Mouse (Mus musculus) retina, embryonic 14.5 days (tissue): ENCODE results near the gene Cs.

ENCODE experiments used
- DNase-seq: peaks from one replicate; pipeline ENCODE4 v3.0.0-alpha.2; 2015; ENCODE audit warnings: low spot score

The Cs gene

GRCm38 (mm10) chr10:128409692-128410559, 72.4 kb downstream of the Cs start:
- DNase-seq = peak; percentile 98

GRCm38 (mm10) chr10:128410560-128410845, 73.0 kb downstream of the Cs start:
- DNase-seq = no peak

- peak; percentile 98 for DNase-seq
Measured at GRCm38 (mm10) chr10:128411211-128412054, 73.9 kb downstream of the Cs start, which contains the start of the genes Nabp2 and Rnf41. Gene Nabp2 (minus strand): TSS chr10:128411492. Gene Rnf41 (plus strand): TSS chr10:128411657.

GRCm38 (mm10) chr10:128412055-128412381, 74.5 kb downstream of the Cs start:
- DNase-seq = no peak
